Mouse (Mus musculus) ES-E14 (cell line): Measurements from ENCODE around the gene Ulk4. TPM values are rescaled to one million over a fixed set of nuclear protein-coding genes. Genes with fewer than 3 reads are reported as not detected.

Experiments
- DNase-seq: peaks from one replicate; pipeline ENCODE4 v3.0.0-alpha.2; 2013; ENCODE audit warnings: low read depth, low spot score
- H3K27ac ChIP-seq: 2 replicates; pipeline ENCODE4 v1.5.1; 2012; ENCODE audit warnings: low read depth, mild to moderate bottlenecking, low read length, moderate library complexity, mixed read lengths; ENCODE audit not compliant: poor library complexity, insufficient read depth, severe bottlenecking
- H3K36me3 ChIP-seq: 2 replicates; pipeline ENCODE4 v1.6.1; 2012; ENCODE audit warnings: mild to moderate bottlenecking, low read length, moderate library complexity, mixed read lengths; ENCODE audit not compliant: control insufficient read depth, poor library complexity, insufficient read depth, severe bottlenecking
- H3K4me1 ChIP-seq, 2 experiments: fragments of 150-350 bp in 1 of 2; sonication (generic) in 1 of 2; 2 replicates each; pipeline ENCODE4 v1.6.1; 2012; ENCODE audit warnings: low read length in 2 of 2, mild to moderate bottlenecking in 1 of 2, mixed read lengths in 1 of 2; ENCODE audit not compliant: control insufficient read depth in 2 of 2, insufficient read depth in 2 of 2, poor library complexity in 1 of 2
- H3K4me3 ChIP-seq, 2 experiments: fragments of 150-350 bp in 1 of 2; sonication (generic) in 1 of 2; 2 replicates each; pipeline ENCODE4 v1.5.1; 2012; ENCODE audit warnings: low read length in 2 of 2, low read depth in 1 of 2, mild to moderate bottlenecking in 1 of 2, mixed read lengths in 1 of 2; ENCODE audit not compliant: insufficient read depth in 1 of 2, poor library complexity in 1 of 2, severe bottlenecking in 1 of 2
- H3K9ac ChIP-seq: 2 replicates; pipeline ENCODE4 v1.6.1; 2012; ENCODE audit warnings: low read depth, mild to moderate bottlenecking, low read length, mixed read lengths; ENCODE audit not compliant: poor library complexity, insufficient read depth, severe bottlenecking
- H3K9me3 ChIP-seq: fragments of 150-350 bp; sonication (generic); 2 replicates; pipeline ENCODE4 v1.6.1; 2012; ENCODE audit warnings: low read depth, mild to moderate bottlenecking, low read length; ENCODE audit not compliant: control insufficient read depth, insufficient read depth
- CHD2 ChIP-seq: IDR thresholded peaks from 2 replicates; pipeline ENCODE4 v1.6.1; 2014; ENCODE audit warnings: mild to moderate bottlenecking, low read depth, low read length, inconsistent platforms
- HCFC1 ChIP-seq: IDR thresholded peaks from 2 replicates; pipeline ENCODE4 v1.6.1; 2012; ENCODE audit warnings: low read length, inconsistent platforms, borderline replicate concordance; ENCODE audit not compliant: insufficient read depth
- MAFK ChIP-seq: IDR thresholded peaks from 2 replicates; pipeline ENCODE4 v1.6.1; 2014; ENCODE audit warnings: mild to moderate bottlenecking, low read depth, low read length, inconsistent platforms; ENCODE audit not compliant: insufficient read depth
- ZC3H11A ChIP-seq: IDR thresholded peaks from 2 replicates; pipeline ENCODE4 v1.6.1; 2012; ENCODE audit warnings: low read depth, mild to moderate bottlenecking, inconsistent platforms, low read length, borderline replicate concordance
- ZNF384 ChIP-seq: IDR thresholded peaks from 2 replicates; pipeline ENCODE4 v1.6.1; 2012; ENCODE audit warnings: low read depth, low read length, inconsistent platforms
- in situ Hi-C, 2 experiments: fragments of 600-800 bp; cut with MboI; formaldehyde crosslinking; loops; one replicate each; pipeline ENCODE4 v1.15.1; 2025; ENCODE audit warnings: low sequenced_read_pairs in 2 of 2, inconsistent platforms in 1 of 2; ENCODE audit not compliant: unreplicated experiment in 2 of 2
- total RNA-seq: library from RNA; depleted of rRNA; stranded (reverse); fragments of 300-350 nt; gene quantifications from 2 replicates; pipeline ENCODE4 v1.2.3, GENCODE M21; 2012

Ulk4 gene
- total RNA-seq, 1 experiment = 31.5 TPM

GRCm38 (mm10) chr9:121309287-121309686, 32.3 kb upstream of the Ulk4 start:
- Histone ChIP-seq H3K9me3 (no peaks in the 10 kb centered on the region), H3K4me1 (peaks cover 6 to 34% of the 10 kb centered on the region in 2 experiments; a peak in 3 of 4 replicates), H3K27ac (peak overlapping the region; percentile 14; the same call in 1 of the 2 replicates), H3K9ac (no peak overlapping the region), H3K4me3 (peak overlapping the region in 1 of 2 experiments; percentile 1; a peak in 1 of 4 replicates), H3K36me3 (peaks cover 3% of the 10 kb centered on the region; the same call in 1 of the 2 replicates)
- TF ChIP-seq HCFC1 (no peak), ZC3H11A (no peak), MAFK (0 out of 2 replicates have a peak, but pooled peaks have one; percentile 12), CHD2 (no peak)
- in situ Hi-C loops = no loop called here
- DNase-seq = no peak

GRCm38 (mm10) chr9:121305456-121305855, 28.5 kb upstream of the Ulk4 start:
- Histone ChIP-seq H3K36me3 (no peaks in the 10 kb centered on the region; the same call in 1 of the 2 replicates), H3K4me1 (peaks cover 14 to 39% of the 10 kb centered on the region in 2 experiments), H3K4me3 (no peak overlapping the region), H3K9ac (no peak overlapping the region), H3K9me3 (no peaks in the 10 kb centered on the region), H3K27ac (no peak overlapping the region)
- TF ChIP-seq HCFC1 = no peak
- TF ChIP-seq ZNF384 = no peak
- TF ChIP-seq MAFK = no peak
- no peak for TF ChIP-seq CHD2
- no peak for TF ChIP-seq ZC3H11A
- in situ Hi-C loops = no loop called here
- no peak for DNase-seq

DNA sequence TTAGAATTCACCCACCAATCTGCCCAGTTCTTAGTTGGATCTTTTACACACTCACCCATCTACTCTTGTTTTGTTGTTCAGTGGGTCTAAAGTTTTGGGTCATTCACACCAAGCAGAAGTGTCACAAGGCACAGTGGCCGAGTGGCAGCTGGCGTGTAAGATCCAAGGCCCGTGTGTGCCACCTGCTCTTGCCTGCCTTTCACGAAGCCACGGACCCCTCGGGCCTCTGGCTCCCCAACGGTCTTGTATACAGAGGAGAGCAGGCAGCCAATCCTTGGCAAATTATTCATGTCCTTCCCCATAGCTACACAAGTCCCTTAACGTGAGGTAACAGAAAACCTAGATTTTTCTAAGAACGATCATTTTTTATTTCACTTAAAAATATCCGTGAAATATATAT, 27.5 kb upstream of the Ulk4 start:
- no peak for DNase-seq
- Histone ChIP-seq H3K36me3 (no peaks in the 10 kb centered on the region; the same call in 1 of the 2 replicates), H3K4me1 (peaks cover 13 to 40% of the 10 kb centered on the region in 2 experiments), H3K4me3 (no peak overlapping the region), H3K9ac (no peak overlapping the region), H3K27ac (no peak overlapping the region), H3K9me3 (no peaks in the 10 kb centered on the region)
- TF ChIP-seq ZNF384 (no peak), MAFK (no peak), CHD2 (no peak), HCFC1 (no peak), ZC3H11A (no peak)
- in situ Hi-C loops = loop anchor here in 1 of 2 experiments (5.0 kb wide), 1 partner anchor 48 kb away; no protein-coding TSS in a partner anchor

- H3K9ac ChIP-seq = peak overlapping the region; percentile 5; the same call in 1 of the 2 replicates
- H3K9me3 ChIP-seq = no peaks in the 10 kb centered on the region
- no peak overlapping the region for H3K4me3 ChIP-seq
- peaks cover 11 to 40% of the 10 kb centered on the region in 2 experiments for H3K4me1 ChIP-seq
- H3K36me3 ChIP-seq = no peaks in the 10 kb centered on the region; the same call in 1 of the 2 replicates
- DNase-seq = no peak
- H3K27ac ChIP-seq = peak overlapping the region; percentile 1; the same call in 1 of the 2 replicates
- TF ChIP-seq HCFC1 (no peak), CHD2 (no peak), MAFK (no peak), ZC3H11A (no peak), ZNF384 (no peak)
- in situ Hi-C loops = loop anchor here in 1 of 2 experiments (5.0 kb wide), 1 partner anchor 49 kb away; no protein-coding TSS in a partner anchor
These were observed 26.8 kb upstream of the Ulk4 start for GRCm38 (mm10) chr9:121303748-121304147.

GRCm38 (mm10) chr9:121303086-121303485, 26.1 kb upstream of the Ulk4 start:
- DNase-seq = no peak
- H3K27ac ChIP-seq = 0 out of 2 replicates have a peak overlapping the region, but pooled peaks have one; percentile 1
- no peaks in the 10 kb centered on the region for H3K9me3 ChIP-seq
- H3K4me1 ChIP-seq = peaks cover 11 to 40% of the 10 kb centered on the region in 2 experiments
- H3K9ac ChIP-seq = no peak overlapping the region
- H3K4me3 ChIP-seq = no peak overlapping the region
- no peaks in the 10 kb centered on the region; the same call in 1 of the 2 replicates for H3K36me3 ChIP-seq
- in situ Hi-C loops = loop anchor here in 1 of 2 experiments (5.0 kb wide), 1 partner anchor 49 kb away; no protein-coding TSS in a partner anchor
- TF ChIP-seq MAFK (no peak), HCFC1 (no peak), CHD2 (no peak), ZC3H11A (no peak), ZNF384 (no peak)
